Mouse (Mus musculus): ENCODE measurements around the gene Tmsb15l. TPM values are rescaled to one million over a fixed set of nuclear protein-coding genes. Genes with fewer than 3 reads are reported as not detected.

Gene Tmsb15l
- total and polyA plus RNA-seq, 3 experiments: 4.4 to 18.5 TPM; not detected in 1

- Histone ChIP-seq H3K9me3 (replicated peaks; ENCODE audit: low read length) (no peaks in the 10 kb centered on the region), H3K27ac (ENCODE audit: insufficient read depth, low read depth) (no peak overlapping the region), H3K36me3 (replicated peaks in 1 of 2; ENCODE audit: control insufficient read depth in 1 of 2, insufficient read depth in 1 of 2, low read length in 1 of 2) (no peaks in the 10 kb centered on the region), H3K4me3 (replicated peaks in 1 of 3; ENCODE audit: low read depth in 2 of 3, low read length in 2 of 3, poor library complexity in 1 of 3) (no peak overlapping the region), H3K27me3 (replicated peaks) (no peaks in the 10 kb centered on the region), H3K4me2 (ENCODE audit: insufficient read depth, low read depth, poor library complexity, severe bottlenecking) (no peak overlapping the region), H3K4me1 (ENCODE audit: control insufficient read depth in 1 of 2, insufficient read depth in 2 of 2) (no peaks in the 10 kb centered on the region), H3K79me2 (replicated peaks; ENCODE audit: control insufficient read depth, extremely low read depth, insufficient read depth, poor library complexity, severe bottlenecking) (no peaks in the 10 kb centered on the region), H3K9ac (ENCODE audit: insufficient read depth, low read depth) (no peak overlapping the region)
- DNase-seq (ENCODE audit: extremely low read depth): no peak
- no peak for TF ChIP-seq ETS1 (conservative IDR thresholded peaks at IDR 0.05; ENCODE audit: low read depth, low read length)
- TF ChIP-seq KAT2A (IDR thresholded peaks at IDR 0.05; ENCODE audit: insufficient replicate concordance, low read length): no peak
- TF ChIP-seq MAFK (IDR thresholded peaks at IDR 0.05; ENCODE audit: insufficient replicate concordance, low read length): no peak
- no peak for TF ChIP-seq E2F4 (IDR thresholded peaks at IDR 0.05; ENCODE audit: insufficient replicate concordance, low read depth, low read length)
- TF ChIP-seq USF2 (conservative IDR thresholded peaks at IDR 0.05; ENCODE audit: low read depth, low read length): no peak
- TF ChIP-seq POLR2AphosphoS2 (IDR thresholded peaks at IDR 0.05; ENCODE audit: low read depth, low read length): no peak
- TF ChIP-seq GABPA (IDR thresholded peaks at IDR 0.05; ENCODE audit: insufficient replicate concordance, low read depth, low read length): no peak
- no peak for TF ChIP-seq PAX5 (IDR thresholded peaks at IDR 0.05; ENCODE audit: low read length)
- no peak for TF ChIP-seq TCF12 (IDR thresholded peaks at IDR 0.05; ENCODE audit: low read depth, low read length)
- no peak for TF ChIP-seq MXI1 (IDR thresholded peaks at IDR 0.05; ENCODE audit: low read depth, low read length)
- no peak for TF ChIP-seq SMC3 (IDR thresholded peaks at IDR 0.05; ENCODE audit: low read depth, low read length)
- TF ChIP-seq ZNF384 (IDR thresholded peaks at IDR 0.05; ENCODE audit: low read depth, low read length): no peak
- no peak for TF ChIP-seq CHD1 (IDR thresholded peaks at IDR 0.05; ENCODE audit: low read depth, low read length)
- TF ChIP-seq TBP (conservative IDR thresholded peaks at IDR 0.05; ENCODE audit: low read depth, low read length): no peak
- TF ChIP-seq MEF2A (IDR thresholded peaks at IDR 0.05; ENCODE audit: borderline replicate concordance, low read depth, low read length): no peak
- no peak for TF ChIP-seq MAX (IDR thresholded peaks at IDR 0.05; ENCODE audit: low read length)
- TF ChIP-seq CHD2 (IDR thresholded peaks at IDR 0.05; ENCODE audit: low read length): no peak
- TF ChIP-seq RAD21 (IDR thresholded peaks at IDR 0.05; ENCODE audit: low read depth, low read length): no peak
- no peak for TF ChIP-seq SIN3A (IDR thresholded peaks at IDR 0.05; ENCODE audit: low read length)
- in situ Hi-C loops (cut with MboI; ENCODE audit: low pct_ligation_motif_present, low pct_unique_long_range_greater_than_20kb, low sequenced_read_pairs) (no loop called here), dilution Hi-C loops (cut with MboI; ENCODE audit: extremely low pct_ligation_motif_present, extremely low pct_unique_long_range_greater_than_20kb, low sequenced_read_pairs) (no loop called here)
Observed at GRCm38 (mm10) chrX:136925863-136926262, 50.8 kb downstream of the Tmsb15l start.

Other genes with a start within 250 kb of the Tmsb15l start
- gene Morf4l2, start 233.2 kb downstream of the Tmsb15l start, total RNA-seq (2012; rRNA removed): 189 and 254 TPM in 2 replicates
- 585 and 613 TPM in 2 replicates for gene Morf4l2, start 233.2 kb downstream of the Tmsb15l start, total RNA-seq (2014; rRNA removed)
- 358 and 445 TPM in 2 replicates for gene Morf4l2, start 233.2 kb downstream of the Tmsb15l start, polyA plus RNA-seq (2012; ENCODE audit: insufficient read length, low read depth)
- not detected in 2 replicates for gene Glra4, start 196.7 kb downstream of the Tmsb15l start, total RNA-seq (2012; rRNA removed)
- not detected in 2 replicates for gene Glra4, start 196.7 kb downstream of the Tmsb15l start, total RNA-seq (2014; rRNA removed)
- gene Glra4, start 196.7 kb downstream of the Tmsb15l start, polyA plus RNA-seq (2012; ENCODE audit: insufficient read length, low read depth): not detected in 2 replicates
- 0.76 and 1.2 TPM in 2 replicates for gene Plp1, start 154.2 kb downstream of the Tmsb15l start, total RNA-seq (2012; rRNA removed)
- gene Plp1, start 154.2 kb downstream of the Tmsb15l start, total RNA-seq (2014; rRNA removed): 1.4 and 1.7 TPM in 2 replicates
- 1.3 and 1.5 TPM in 2 replicates for gene Plp1, start 154.2 kb downstream of the Tmsb15l start, polyA plus RNA-seq (2012; ENCODE audit: insufficient read length, low read depth)
- 0.04 TPM in 2 replicates for gene Rab9b, start 108.1 kb downstream of the Tmsb15l start, total RNA-seq (2012; rRNA removed)
- gene Rab9b, start 108.1 kb downstream of the Tmsb15l start, total RNA-seq (2014; rRNA removed): not detected in 2 replicates
- not detected in 2 replicates for gene Rab9b, start 108.1 kb downstream of the Tmsb15l start, polyA plus RNA-seq (2012; ENCODE audit: insufficient read length, low read depth)
- gene H2bfm, start 49.5 kb downstream of the Tmsb15l start, total RNA-seq (2012; rRNA removed): not detected in 2 replicates
- gene H2bfm, start 49.5 kb downstream of the Tmsb15l start, total RNA-seq (2014; rRNA removed): not detected in 2 replicates
- not detected in 2 replicates for gene H2bfm, start 49.5 kb downstream of the Tmsb15l start, polyA plus RNA-seq (2012; ENCODE audit: insufficient read length, low read depth)
- 0.38 and 1.2 TPM in 2 replicates for gene Tmsb15b2, start 1.4 kb downstream of the Tmsb15l start, total RNA-seq (2012; rRNA removed)
- gene Tmsb15b2, start 1.4 kb downstream of the Tmsb15l start, total RNA-seq (2014; rRNA removed): 45.7 and 106 TPM in 2 replicates
- 4.6 and 13.7 TPM in 2 replicates for gene Tmsb15b2, start 1.4 kb downstream of the Tmsb15l start, polyA plus RNA-seq (2012; ENCODE audit: insufficient read length, low read depth)
- gene Tmsb15b1, start within 50 bp of the Tmsb15l start, total RNA-seq (2012; rRNA removed): 5.9 and 6.8 TPM in 2 replicates
- 44.6 and 47.7 TPM in 2 replicates for gene Tmsb15b1, start within 50 bp of the Tmsb15l start, total RNA-seq (2014; rRNA removed)
- 5.2 and 6.9 TPM in 2 replicates for gene Tmsb15b1, start within 50 bp of the Tmsb15l start, polyA plus RNA-seq (2012; ENCODE audit: insufficient read length, low read depth)
- gene Zcchc18, start 16.3 kb upstream of the Tmsb15l start, total RNA-seq (2012; rRNA removed): 4.5 and 6.8 TPM in 2 replicates
- 0.34 TPM in 2 replicates for gene Zcchc18, start 16.3 kb upstream of the Tmsb15l start, total RNA-seq (2014; rRNA removed)
- 0.83 and 0.97 TPM in 2 replicates for gene Zcchc18, start 16.3 kb upstream of the Tmsb15l start, polyA plus RNA-seq (2012; ENCODE audit: insufficient read length, low read depth)
- 3.3 and 4.2 TPM in 2 replicates for gene Slc25a53, start 61.4 kb upstream of the Tmsb15l start, total RNA-seq (2012; rRNA removed)
- gene Slc25a53, start 61.4 kb upstream of the Tmsb15l start, total RNA-seq (2014; rRNA removed): 3.1 and 6.2 TPM in 2 replicates
- gene Slc25a53, start 61.4 kb upstream of the Tmsb15l start, polyA plus RNA-seq (2012; ENCODE audit: insufficient read length, low read depth): 3.0 and 3.5 TPM in 2 replicates
- gene Fam199x, start 72.7 kb upstream of the Tmsb15l start, total RNA-seq (2012; rRNA removed): 6.2 and 6.8 TPM in 2 replicates
- 10.5 and 13.0 TPM in 2 replicates for gene Fam199x, start 72.7 kb upstream of the Tmsb15l start, total RNA-seq (2014; rRNA removed)
- gene Fam199x, start 72.7 kb upstream of the Tmsb15l start, polyA plus RNA-seq (2012; ENCODE audit: insufficient read length, low read depth): 3.5 and 4.3 TPM in 2 replicates
- gene Esx1, start 145.2 kb upstream of the Tmsb15l start, total RNA-seq (2012; rRNA removed): 0.47 and 0.63 TPM in 2 replicates
- gene Esx1, start 145.2 kb upstream of the Tmsb15l start, total RNA-seq (2014; rRNA removed): 0.17 TPM in 1 of 2 replicates, not detected in the other
- 2.1 and 2.4 TPM in 2 replicates for gene Esx1, start 145.2 kb upstream of the Tmsb15l start, polyA plus RNA-seq (2012; ENCODE audit: insufficient read length, low read depth)